Mouse (Mus musculus): Measurements from ENCODE around the gene Eapp.

Eapp gene

DNA sequence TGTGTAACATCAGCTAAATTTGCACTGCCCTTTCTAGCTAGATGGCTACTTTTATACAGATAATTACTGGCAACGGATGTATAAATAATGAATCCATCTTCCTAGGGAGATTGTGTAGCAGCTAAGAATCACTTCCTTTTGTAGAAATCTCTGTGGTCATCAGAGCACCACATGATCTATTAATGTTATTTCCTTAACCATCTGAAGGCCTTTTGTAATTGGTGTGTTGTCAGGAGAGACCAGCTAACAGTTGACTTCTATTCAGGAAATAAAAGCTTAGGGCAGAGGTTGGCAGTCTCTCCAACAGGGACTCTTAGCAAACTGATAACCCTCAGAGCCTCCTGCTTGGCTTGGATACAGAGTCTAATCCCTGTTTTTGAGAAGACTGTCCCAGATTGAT, 58.7 kb downstream of the Eapp start:
- no peak for DNase-seq (ENCODE audit: low spot score)

DNA sequence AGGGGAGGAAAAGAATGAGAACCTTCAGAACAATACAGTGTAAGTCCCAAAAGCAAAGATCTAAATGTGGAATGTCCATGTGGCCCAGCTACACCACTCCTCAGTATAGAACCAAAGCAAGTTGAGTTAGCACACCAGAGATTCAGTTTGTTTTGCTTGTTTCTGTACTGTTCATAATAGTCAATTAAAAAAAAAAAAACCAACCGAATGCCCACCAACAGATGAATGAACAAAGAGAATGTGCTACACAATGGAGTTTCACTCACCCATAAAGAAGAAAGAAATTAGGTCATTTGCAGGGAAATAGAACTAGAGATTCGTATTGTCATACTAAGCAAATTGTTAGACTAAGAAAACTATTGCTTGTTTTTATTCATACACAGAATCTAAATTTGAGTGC, 63.6 kb downstream of the Eapp start:
- DNase-seq (ENCODE audit: low spot score): no peak

DNA sequence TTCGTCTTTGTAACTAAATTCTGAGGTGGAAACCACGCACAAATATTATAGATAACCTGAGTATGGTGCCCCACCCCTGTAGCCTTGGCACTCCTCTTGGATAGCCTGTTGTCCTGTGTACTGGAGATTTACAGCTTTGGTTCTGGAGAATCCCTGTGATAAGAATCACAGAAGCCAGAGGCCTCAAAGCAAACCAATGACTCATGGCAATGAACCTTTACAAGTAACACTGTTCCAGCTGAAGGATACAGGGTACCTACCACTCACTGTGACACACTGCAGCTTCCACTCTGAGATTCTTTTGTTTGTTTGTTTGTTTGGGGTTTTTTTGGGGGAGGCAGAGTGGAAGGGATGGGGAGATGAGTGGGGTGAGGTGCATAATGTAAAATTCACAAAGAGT, 73.8 kb downstream of the Eapp start:
- DNase-seq (ENCODE audit: low spot score): no peak

All from embryo, embryonic 10 days (tissue).